Mouse (Mus musculus): ENCODE data around the gene Por. TPM values are rescaled to one million over a fixed set of nuclear protein-coding genes. Genes with fewer than 3 reads are reported as not detected.

Gene Por
- polyA plus RNA-seq, 1 experiment, result 145 TPM

- TF ChIP-seq POLR2A (IDR thresholded peaks at IDR 0.05; ENCODE audit: borderline replicate concordance, extremely low read depth, insufficient read depth, insufficient read length, poor library complexity, severe bottlenecking) (no peak), CTCF (IDR thresholded peaks at IDR 0.05; ENCODE audit: borderline replicate concordance, extremely low read depth, insufficient read depth, insufficient read length) (no peak)
- no peak for DNase-seq (ENCODE audit: low read depth)
These were observed 49.8 kb downstream of the Por start for GRCm38 (mm10) chr5:135719586-135720120.

- no peak for TF ChIP-seq POLR2A (IDR thresholded peaks at IDR 0.05; ENCODE audit: borderline replicate concordance, extremely low read depth, insufficient read depth, insufficient read length, poor library complexity, severe bottlenecking)
- no peak for TF ChIP-seq CTCF (IDR thresholded peaks at IDR 0.05; ENCODE audit: borderline replicate concordance, extremely low read depth, insufficient read depth, insufficient read length)
These were observed 50.3 kb downstream of the Por start for GRCm38 (mm10) chr5:135720121-135720520.

GRCm38 (mm10) chr5:135721076-135721475 lies 51.2 kb downstream of the Por start:
- DNase-seq (ENCODE audit: low read depth), result no peak
- TF ChIP-seq POLR2A (IDR thresholded peaks at IDR 0.05; ENCODE audit: borderline replicate concordance, extremely low read depth, insufficient read depth, insufficient read length, poor library complexity, severe bottlenecking) (no peak), CTCF (IDR thresholded peaks at IDR 0.05; ENCODE audit: borderline replicate concordance, extremely low read depth, insufficient read depth, insufficient read length) (no peak)

More at GRCm38 (mm10) chr5:135720121-135720520, 50.3 kb downstream of the Por start:
- DNase-seq (ENCODE audit: low read depth), result no peak

GRCm38 (mm10) chr5:135722121-135722520 lies 52.3 kb downstream of the Por start:
- DNase-seq (ENCODE audit: low read depth), result peak; percentile 75
- TF ChIP-seq CTCF (IDR thresholded peaks at IDR 0.05; ENCODE audit: borderline replicate concordance, extremely low read depth, insufficient read depth, insufficient read length) (no peak), POLR2A (IDR thresholded peaks at IDR 0.05; ENCODE audit: borderline replicate concordance, extremely low read depth, insufficient read depth, insufficient read length, poor library complexity, severe bottlenecking) (no peak)

- DNase-seq (ENCODE audit: low read depth), result no peak
- TF ChIP-seq POLR2A (IDR thresholded peaks at IDR 0.05; ENCODE audit: borderline replicate concordance, extremely low read depth, insufficient read depth, insufficient read length, poor library complexity, severe bottlenecking) (no peak), CTCF (IDR thresholded peaks at IDR 0.05; ENCODE audit: borderline replicate concordance, extremely low read depth, insufficient read depth, insufficient read length) (no peak)
These were observed 53.4 kb downstream of the Por start for GRCm38 (mm10) chr5:135723165-135723751.

GRCm38 (mm10) chr5:135724536-135725322 lies 54.9 kb downstream of the Por start:
- TF ChIP-seq CTCF (IDR thresholded peaks at IDR 0.05; ENCODE audit: borderline replicate concordance, extremely low read depth, insufficient read depth, insufficient read length) (no peak), POLR2A (IDR thresholded peaks at IDR 0.05; ENCODE audit: borderline replicate concordance, extremely low read depth, insufficient read depth, insufficient read length, poor library complexity, severe bottlenecking) (no peak)
- peak; percentile 94 for DNase-seq (ENCODE audit: low read depth)

- peak; percentile 96 for DNase-seq (ENCODE audit: low read depth)
- TF ChIP-seq POLR2A (IDR thresholded peaks at IDR 0.05; ENCODE audit: borderline replicate concordance, extremely low read depth, insufficient read depth, insufficient read length, poor library complexity, severe bottlenecking) (peak; percentile 17; the same call in 1 of the 2 replicates), CTCF (IDR thresholded peaks at IDR 0.05; ENCODE audit: borderline replicate concordance, extremely low read depth, insufficient read depth, insufficient read length) (no peak)
These were observed 55.6 kb downstream of the Por start for GRCm38 (mm10) chr5:135725391-135725841.

- TF ChIP-seq POLR2A (IDR thresholded peaks at IDR 0.05; ENCODE audit: borderline replicate concordance, extremely low read depth, insufficient read depth, insufficient read length, poor library complexity, severe bottlenecking), result no peak
- no peak for TF ChIP-seq CTCF (IDR thresholded peaks at IDR 0.05; ENCODE audit: borderline replicate concordance, extremely low read depth, insufficient read depth, insufficient read length)
- no peak for DNase-seq (ENCODE audit: low read depth)
These were observed 56.2 kb downstream of the Por start for GRCm38 (mm10) chr5:135725991-135726390.

- TF ChIP-seq POLR2A (IDR thresholded peaks at IDR 0.05; ENCODE audit: borderline replicate concordance, extremely low read depth, insufficient read depth, insufficient read length, poor library complexity, severe bottlenecking), result no peak
- no peak for TF ChIP-seq CTCF (IDR thresholded peaks at IDR 0.05; ENCODE audit: borderline replicate concordance, extremely low read depth, insufficient read depth, insufficient read length)
- DNase-seq (ENCODE audit: low read depth), result no peak
These were observed 57.0 kb downstream of the Por start for GRCm38 (mm10) chr5:135726641-135727346.

GRCm38 (mm10) chr5:135727871-135728270 lies 58.0 kb downstream of the Por start:
- DNase-seq (ENCODE audit: low read depth), result no peak
- TF ChIP-seq POLR2A (IDR thresholded peaks at IDR 0.05; ENCODE audit: borderline replicate concordance, extremely low read depth, insufficient read depth, insufficient read length, poor library complexity, severe bottlenecking) (no peak), CTCF (IDR thresholded peaks at IDR 0.05; ENCODE audit: borderline replicate concordance, extremely low read depth, insufficient read depth, insufficient read length) (no peak)

GRCm38 (mm10) chr5:135728361-135728760 lies 58.5 kb downstream of the Por start:
- no peak for TF ChIP-seq POLR2A (IDR thresholded peaks at IDR 0.05; ENCODE audit: borderline replicate concordance, extremely low read depth, insufficient read depth, insufficient read length, poor library complexity, severe bottlenecking)
- TF ChIP-seq CTCF (IDR thresholded peaks at IDR 0.05; ENCODE audit: borderline replicate concordance, extremely low read depth, insufficient read depth, insufficient read length), result no peak
- no peak for DNase-seq (ENCODE audit: low read depth)
